Comparison of ENCODE assay signal across 7 mouse cellular contexts in the genomic region with DNA sequence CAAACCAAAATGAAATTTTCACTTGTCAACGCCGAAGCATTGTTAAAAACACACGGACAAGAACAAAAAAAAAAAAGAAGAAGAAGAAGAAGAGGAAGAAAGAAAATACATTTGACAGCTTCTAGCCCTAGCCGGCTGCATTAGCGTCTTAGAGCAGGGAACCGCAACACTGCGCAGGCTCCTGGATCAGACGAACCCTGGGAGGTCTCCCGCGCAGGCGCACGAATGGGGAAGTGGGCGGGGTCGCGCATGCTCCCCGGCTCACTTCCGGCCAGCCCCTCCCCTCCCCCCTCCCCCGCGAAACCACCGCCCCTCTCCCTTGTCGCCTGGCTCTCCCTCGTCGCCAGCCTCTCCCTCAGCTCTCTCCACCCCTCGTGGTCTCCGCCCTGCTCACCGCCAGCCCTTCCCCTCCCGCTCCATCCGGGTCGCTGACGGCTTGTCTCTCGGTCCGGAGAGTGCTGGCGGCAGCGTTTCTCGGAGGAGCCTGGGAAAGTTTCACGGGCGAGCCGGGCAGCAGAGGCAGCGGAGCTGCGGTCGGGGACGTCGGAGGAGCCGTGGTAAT. TPM values are rescaled to one million over a fixed set of nuclear protein-coding genes. Genes with fewer than 3 reads are reported as not detected.
DNase-seq lines count a peak whose midpoint lies in the region; ATAC-seq lines count a peak whose summit lies in the region.

A gene (plus strand): TSS at position 318 of the 562 bp plus-strand sequence.

- ATAC-seq in embryonic facial prominence, embryonic 12.5 days (ENCODE audit: insufficient number of reproducible peaks, insufficient read depth, low FRiP score, low TSS enrichment), result peak; percentile 100
- ATAC-seq in limb, embryonic 11.5 days (ENCODE audit: insufficient number of reproducible peaks, low FRiP score, low TSS enrichment, low read depth), result peak; percentile 100
- peak; percentile 99 for ATAC-seq in midbrain, embryonic 14.5 days (ENCODE audit: low FRiP score, low TSS enrichment)

- peak within 1 kb of the TSS; percentile 93 for H3K9ac ChIP-seq in embryonic facial prominence, embryonic 12.5 days
- peak within 1 kb of the TSS; percentile 78 for H3K9ac ChIP-seq in limb, embryonic 11.5 days (ENCODE audit: low read length)
- peak within 1 kb of the TSS; percentile 82 for H3K9ac ChIP-seq in midbrain, embryonic 14.5 days (replicated peaks; ENCODE audit: low read length)

- peak; percentile 98 for DNase-seq in adrenal gland, postnatal 25 days
- DNase-seq in heart, adult 11 months, result peak; percentile 100
- DNase-seq in kidney, adult 18-20 months, result peak; percentile 92
- DNase-seq in limb, embryonic 11.5 days (ENCODE audit: low spot score), result peak; percentile 93
- DNase-seq in midbrain, embryonic 14.5 days, result peak; percentile 98
- DNase-seq in spleen, adult 18-20 months, result peak; percentile 92 to 94

- peak within 1 kb of the TSS; percentile 99 for H3K27ac ChIP-seq in embryonic facial prominence, embryonic 12.5 days
- peak within 1 kb of the TSS; percentile 92 for H3K27ac ChIP-seq in limb, embryonic 11.5 days (replicated peaks; ENCODE audit: low read depth, low read length)
- peak within 1 kb of the TSS; percentile 94 for H3K27ac ChIP-seq in midbrain, embryonic 14.5 days (replicated peaks; ENCODE audit: low read depth, low read length)

- no peaks in the 10 kb centered on the region for H3K27me3 ChIP-seq in embryonic facial prominence, embryonic 12.5 days
- no peaks in the 10 kb centered on the region for H3K27me3 ChIP-seq in limb, embryonic 11.5 days (ENCODE audit: control insufficient read depth, insufficient read depth, low read length)
- no peaks in the 10 kb centered on the region for H3K27me3 ChIP-seq in midbrain, embryonic 14.5 days (ENCODE audit: control insufficient read depth, insufficient read depth, low read length)

- H3K4me3 ChIP-seq in embryonic facial prominence, embryonic 12.5 days, result peak within 1 kb of the TSS; percentile 94
- H3K4me3 ChIP-seq in limb, embryonic 11.5 days (ENCODE audit: low read depth, low read length), result peak within 1 kb of the TSS; percentile 82
- H3K4me3 ChIP-seq in midbrain, embryonic 14.5 days (replicated peaks; ENCODE audit: low read depth, low read length), result peak within 1 kb of the TSS; percentile 90

- under 1% methylated on average over 44 of the region's 44 CpGs for WGBS in embryonic facial prominence, embryonic 12.5 days
- WGBS in limb, embryonic 11.5 days, result under 1% methylated on average over 36 of the region's 44 CpGs
- WGBS in midbrain, embryonic 14.5 days, result under 1% methylated on average over 39 of the region's 44 CpGs

- no peaks in the 10 kb centered on the region for H3K36me3 ChIP-seq in embryonic facial prominence, embryonic 12.5 days
- no peaks in the 10 kb centered on the region for H3K36me3 ChIP-seq in limb, embryonic 11.5 days (ENCODE audit: control insufficient read depth, insufficient read depth, low read length)
- no peaks in the 10 kb centered on the region for H3K36me3 ChIP-seq in midbrain, embryonic 14.5 days (ENCODE audit: control insufficient read depth, insufficient read depth, low read length)

- peaks cover 8% of the 10 kb centered on the region for H3K4me1 ChIP-seq in embryonic facial prominence, embryonic 12.5 days
- H3K4me1 ChIP-seq in limb, embryonic 11.5 days (ENCODE audit: control insufficient read depth, insufficient read depth, low read length), result no peaks in the 10 kb centered on the region
- peaks cover 22% of the 10 kb centered on the region for H3K4me1 ChIP-seq in midbrain, embryonic 14.5 days (ENCODE audit: control insufficient read depth, insufficient read depth, low read length)

- H3K9me3 ChIP-seq in embryonic facial prominence, embryonic 12.5 days, result no peaks in the 10 kb centered on the region
- no peaks in the 10 kb centered on the region for H3K9me3 ChIP-seq in limb, embryonic 11.5 days (ENCODE audit: control insufficient read depth, low read length)
- no peaks in the 10 kb centered on the region for H3K9me3 ChIP-seq in midbrain, embryonic 14.5 days (ENCODE audit: control insufficient read depth, low read length)

- peak within 1 kb of the TSS; percentile 64 for H3K4me2 ChIP-seq in embryonic facial prominence, embryonic 12.5 days (replicated peaks)
- peak within 1 kb of the TSS; percentile 62 for H3K4me2 ChIP-seq in limb, embryonic 11.5 days (ENCODE audit: low read depth, severe bottlenecking)
- peak within 1 kb of the TSS; percentile 78 for H3K4me2 ChIP-seq in midbrain, embryonic 14.5 days (ENCODE audit: low read length)

RNA-seq across cellular contexts. Expression of the gene that starts here (rescaled TPM):
- 144 and 146 TPM in 2 replicates for total RNA-seq in adrenal gland, postnatal 25 days (2021)
- 44.1 and 46.9 TPM in 2 replicates for polyA plus RNA-seq in embryonic facial prominence, embryonic 12.5 days (2016; fragmentation: Nextera tagmentation; extraction: Ambion mirVana)
- polyA plus RNA-seq in limb, embryonic 11.5 days (2014; fragmentation: Nextera tagmentation; extraction: Ambion mirVana), result 46.1 and 50.8 TPM in 2 replicates
- polyA plus RNA-seq in midbrain, embryonic 14.5 days (2014; fragmentation: Nextera tagmentation; extraction: Ambion mirVana), result 27.0 and 34.7 TPM in 2 replicates

Comparison
In these comparisons a context has a peak if more than half of its experiments do, and no peak if none do; other contexts are left out.
1. Peak in every context shown above with its lines: DNase-seq, ATAC-seq, H3K4me3 ChIP-seq and H3K27ac ChIP-seq.